Mouse (Mus musculus): ENCODE data around the gene Apoc4. TPM values are rescaled to one million over a fixed set of nuclear protein-coding genes. Genes with fewer than 3 reads are reported as not detected.

Apoc4 gene
- total RNA-seq (2021): not detected
- long read RNA-seq, experiment 1: 0 reads
- long read RNA-seq, experiment 2: 0 reads

- intact Hi-C loops (cut with DNase I): no loop called here
Measured at GRCm38 (mm10) chr7:19681202-19681694, at the start of gene Apoc4, which contains the start of gene Gm44805. Gene Apoc4, minus strand, starts transcription at chr7:19681479. Gene Gm44805, minus strand, starts transcription at chr7:19681423.

GRCm38 (mm10) chr7:19726541-19726940 lies 45.3 kb upstream of the Apoc4 start:
- DNase-seq: no peak
- intact Hi-C loops (cut with DNase I): no loop called here

More at GRCm38 (mm10) chr7:19681202-19681694, at the start of gene Apoc4, which contains the start of gene Gm44805:
- no peak for DNase-seq

- intact Hi-C loops (cut with DNase I): no loop called here
- no peak for DNase-seq
Measured at GRCm38 (mm10) chr7:19724167-19724566, 42.9 kb upstream of the Apoc4 start.

- peak; percentile 62 to 66 for DNase-seq
- intact Hi-C loops (cut with DNase I): no loop called here
Measured at GRCm38 (mm10) chr7:19722754-19723195, 41.5 kb upstream of the Apoc4 start.

- no peak for DNase-seq
- intact Hi-C loops (cut with DNase I): no loop called here
Measured at GRCm38 (mm10) chr7:19719200-19719599, 37.9 kb upstream of the Apoc4 start.

- DNase-seq: no peak
- intact Hi-C loops (cut with DNase I): no loop called here
Measured at GRCm38 (mm10) chr7:19718297-19718952, 37.1 kb upstream of the Apoc4 start.

GRCm38 (mm10) chr7:19717346-19717745 lies 36.1 kb upstream of the Apoc4 start:
- intact Hi-C loops (cut with DNase I): loop anchor here (2.0 kb wide), 1 partner anchor 27 kb away; no protein-coding TSS in a partner anchor

GRCm38 (mm10) chr7:19716822-19717221 lies 35.5 kb upstream of the Apoc4 start:
- intact Hi-C loops (cut with DNase I): loop anchor here (1.0 to 2.0 kb wide), 2 partner anchors 28 to 32 kb away; no protein-coding TSS in a partner anchor
- no peak for DNase-seq

More at GRCm38 (mm10) chr7:19717346-19717745, 36.1 kb upstream of the Apoc4 start:
- DNase-seq: no peak

- intact Hi-C loops (cut with DNase I): loop anchor here (1.0 to 2.0 kb wide), 2 partner anchors 29 to 33 kb away; no protein-coding TSS in a partner anchor
- DNase-seq: no peak
Measured at GRCm38 (mm10) chr7:19716055-19716682, 34.9 kb upstream of the Apoc4 start.

GRCm38 (mm10) chr7:19715239-19716054 lies 34.2 kb upstream of the Apoc4 start, which contains the start of gene Tomm40:
Gene Tomm40, minus strand, starts transcription at chr7:19715438.
- peak; percentile 97 for DNase-seq
- intact Hi-C loops (cut with DNase I): loop anchor here (1.0 to 2.0 kb wide), 2 partner anchors 29 to 34 kb away; no protein-coding TSS in a partner anchor

- intact Hi-C loops (cut with DNase I): loop anchor here (5.0 kb wide), 1 partner anchor 128 kb away; no protein-coding TSS in a partner anchor
- DNase-seq: no peak
Measured at GRCm38 (mm10) chr7:19714836-19715235, 33.6 kb upstream of the Apoc4 start.

GRCm38 (mm10) chr7:19713598-19713997 lies 32.3 kb upstream of the Apoc4 start:
- intact Hi-C loops (cut with DNase I): loop anchor here (2.0 to 5.0 kb wide), 2 partner anchors 45 to 126 kb away; no protein-coding TSS in a partner anchor
- DNase-seq: no peak

GRCm38 (mm10) chr7:19713196-19713595 lies 31.9 kb upstream of the Apoc4 start:
- intact Hi-C loops (cut with DNase I): loop anchor here (2.0 to 5.0 kb wide), 2 partner anchors 44 to 126 kb away; no protein-coding TSS in a partner anchor
- no peak for DNase-seq

- DNase-seq: no peak
- intact Hi-C loops (cut with DNase I): loop anchor here (2.0 to 5.0 kb wide), 2 partner anchors 44 to 125 kb away; no protein-coding TSS in a partner anchor
Measured at GRCm38 (mm10) chr7:19712414-19712813, 31.1 kb upstream of the Apoc4 start.

- intact Hi-C loops (cut with DNase I): loop anchor here (5.0 kb wide), 1 partner anchor 123 kb away; no protein-coding TSS in a partner anchor
Measured at GRCm38 (mm10) chr7:19710650-19711049, 29.4 kb upstream of the Apoc4 start.

GRCm38 (mm10) chr7:19705271-19705670 lies 24.0 kb upstream of the Apoc4 start:
- intact Hi-C loops (cut with DNase I): loop anchor here (10.0 kb wide), 1 partner anchor 300 kb away; the partner anchor contains the start of genes Ckm and Klc3
- DNase-seq: no peak

More at GRCm38 (mm10) chr7:19710650-19711049, 29.4 kb upstream of the Apoc4 start:
- DNase-seq: no peak

GRCm38 (mm10) chr7:19704475-19704874 lies 23.2 kb upstream of the Apoc4 start:
- intact Hi-C loops (cut with DNase I): loop anchor here (10.0 kb wide), 1 partner anchor 300 kb away; the partner anchor contains the start of genes Ckm and Klc3

GRCm38 (mm10) chr7:19702859-19703555 lies 21.7 kb upstream of the Apoc4 start:
- intact Hi-C loops (cut with DNase I): loop anchor here (10.0 kb wide), 1 partner anchor 298 kb away; the partner anchor contains the start of genes Ckm and Klc3
- no peak for DNase-seq

More at GRCm38 (mm10) chr7:19704475-19704874, 23.2 kb upstream of the Apoc4 start:
- DNase-seq: no peak

All from heart, postnatal 14 days (tissue).